Mouse (Mus musculus) kidney, postnatal 36 days (tissue): ENCODE data around the gene Pla2g7.

ENCODE experiments used
- DNase-seq, 2 experiments: peaks; one replicate each; pipeline ENCODE4 v3.0.0; 2021 to 2022; ENCODE audit warnings: mixed read lengths in 2 of 2

Gene Pla2g7

DNA sequence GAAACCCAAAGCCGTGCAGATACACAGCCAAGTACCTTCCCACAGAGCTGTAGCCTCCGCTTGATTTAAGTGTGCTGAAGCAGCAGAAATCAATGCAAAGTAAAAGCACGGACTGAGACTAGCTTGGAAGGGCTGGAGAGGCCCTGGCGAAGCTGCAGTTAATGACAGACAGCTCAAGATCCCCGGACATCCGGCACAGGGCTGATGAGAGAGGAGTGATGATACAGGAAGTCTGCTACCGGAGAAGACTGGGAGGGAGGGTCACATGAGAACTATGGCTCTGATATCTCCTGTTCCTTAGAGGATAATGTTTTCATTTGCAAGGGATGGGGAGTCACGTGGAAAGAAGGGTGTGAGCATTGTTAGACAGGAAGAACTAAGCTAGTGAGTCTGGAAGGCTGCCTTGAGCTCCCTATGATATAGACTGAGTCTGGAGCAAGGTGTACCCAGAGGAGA is 13.1 kb downstream of the Pla2g7 start:
- peak; percentile 29 to 42 for DNase-seq

- no peak for DNase-seq
Measured at GRCm38 (mm10) chr17:43584771-43585170, 16.9 kb downstream of the Pla2g7 start.

GRCm38 (mm10) chr17:43587278-43587677 is 19.4 kb downstream of the Pla2g7 start:
- no peak for DNase-seq

DNA sequence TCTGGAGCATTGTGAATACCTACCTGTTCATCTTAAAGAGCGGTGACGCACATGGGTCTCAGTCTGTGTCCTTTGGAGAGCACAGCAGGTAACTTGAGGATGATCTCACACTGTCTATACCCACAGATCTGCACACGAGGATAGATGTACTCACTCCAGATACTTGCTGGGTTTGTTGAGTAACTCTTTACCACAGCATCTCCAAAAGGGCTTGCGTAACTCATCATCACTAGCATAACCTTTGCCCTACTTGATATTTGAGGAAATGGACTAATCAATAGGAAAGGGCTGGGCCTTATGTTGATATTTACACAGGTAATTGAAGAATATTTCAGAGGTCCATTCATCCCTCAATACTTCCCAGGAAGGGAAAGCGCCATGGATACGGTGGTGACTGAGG is 21.9 kb downstream of the Pla2g7 start:
- DNase-seq, result no peak

DNA sequence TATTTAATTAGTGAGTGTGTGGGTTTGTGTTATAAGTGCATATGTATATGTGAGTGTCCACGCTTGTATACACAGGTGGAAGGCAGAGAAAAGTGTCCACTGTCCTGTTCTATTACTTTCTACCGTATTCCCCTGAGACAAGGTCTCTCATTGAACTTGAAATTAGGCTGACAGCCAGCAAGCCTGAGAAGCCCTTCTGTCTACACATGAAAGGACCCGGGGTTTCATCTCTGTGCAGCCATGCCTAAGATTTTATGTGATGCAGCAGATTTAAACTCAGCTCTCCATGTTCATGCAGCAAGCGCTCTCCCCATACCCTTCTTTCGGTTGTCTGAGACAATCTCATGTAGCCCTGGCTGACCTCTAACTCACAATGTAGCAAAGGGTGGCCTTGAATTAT is 22.6 kb downstream of the Pla2g7 start:
- DNase-seq, result no peak

GRCm38 (mm10) chr17:43592296-43593291 is 24.7 kb downstream of the Pla2g7 start:
- no peak for DNase-seq

- no peak for DNase-seq
Measured at GRCm38 (mm10) chr17:43597742-43598141, 29.8 kb downstream of the Pla2g7 start.

- DNase-seq, result no peak
Measured at GRCm38 (mm10) chr17:43598706-43599105, 30.8 kb downstream of the Pla2g7 start.

DNA sequence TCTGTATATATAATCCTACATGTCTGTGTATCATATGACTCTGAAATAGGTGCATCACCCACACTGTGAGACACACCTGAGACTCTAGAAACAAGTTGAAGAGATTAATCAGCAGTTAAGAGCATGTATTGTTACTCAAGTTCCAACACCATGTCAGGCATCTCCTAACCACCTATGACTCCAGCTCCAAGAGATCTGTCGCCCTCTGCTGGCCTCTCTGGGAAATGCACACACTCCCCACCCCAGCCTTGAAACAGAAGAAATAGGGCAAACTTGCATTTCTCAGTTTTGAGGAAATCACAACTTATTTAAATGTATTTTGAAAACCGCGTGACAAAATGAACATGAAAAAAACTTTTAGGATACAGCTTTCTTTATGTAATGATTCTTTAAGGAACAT is 38.8 kb downstream of the Pla2g7 start:
- peak; percentile 67 to 89 for DNase-seq

DNA sequence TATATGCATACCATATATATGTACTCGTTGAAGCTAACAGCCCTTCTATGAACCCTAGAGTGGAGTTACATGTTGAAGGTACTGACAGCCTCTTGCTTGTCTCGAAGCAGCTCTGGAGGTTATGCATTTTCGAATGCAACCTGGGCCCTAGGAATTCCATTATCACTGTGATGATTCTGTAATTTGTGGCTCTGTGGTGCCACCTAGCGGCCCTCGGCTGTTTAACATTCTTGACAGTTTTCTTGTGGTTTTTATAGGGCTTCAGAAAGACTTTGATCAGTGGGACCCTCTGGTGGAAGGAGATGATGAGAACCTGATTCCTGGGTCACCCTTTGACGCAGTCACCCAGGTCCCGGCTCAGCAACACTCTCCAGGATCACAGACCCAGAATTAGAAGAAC is 43.7 kb downstream of the Pla2g7 start:
- DNase-seq, result peak; percentile 27 to 74

GRCm38 (mm10) chr17:43612221-43612620 is 44.3 kb downstream of the Pla2g7 start:
- no peak for DNase-seq

DNA sequence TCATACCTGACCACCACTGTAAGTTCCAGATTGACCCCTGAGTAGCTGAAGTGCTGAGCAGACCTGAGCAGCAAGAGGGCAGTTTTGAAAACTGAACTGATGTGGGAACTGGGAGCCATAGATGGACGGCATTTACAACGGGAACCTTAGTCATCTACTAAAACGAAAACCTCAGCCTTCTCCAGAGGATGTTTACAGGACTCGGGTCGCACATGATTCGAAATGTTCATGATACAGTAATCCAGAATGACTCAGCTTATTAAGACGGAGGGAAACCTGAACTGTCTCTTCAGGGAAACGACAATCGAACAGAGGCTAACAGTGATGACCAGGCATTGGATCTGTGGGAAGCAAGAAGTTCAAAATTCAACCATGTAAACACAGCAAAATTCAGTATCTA is 51.3 kb downstream of the Pla2g7 start:
- no peak for DNase-seq

DNA sequence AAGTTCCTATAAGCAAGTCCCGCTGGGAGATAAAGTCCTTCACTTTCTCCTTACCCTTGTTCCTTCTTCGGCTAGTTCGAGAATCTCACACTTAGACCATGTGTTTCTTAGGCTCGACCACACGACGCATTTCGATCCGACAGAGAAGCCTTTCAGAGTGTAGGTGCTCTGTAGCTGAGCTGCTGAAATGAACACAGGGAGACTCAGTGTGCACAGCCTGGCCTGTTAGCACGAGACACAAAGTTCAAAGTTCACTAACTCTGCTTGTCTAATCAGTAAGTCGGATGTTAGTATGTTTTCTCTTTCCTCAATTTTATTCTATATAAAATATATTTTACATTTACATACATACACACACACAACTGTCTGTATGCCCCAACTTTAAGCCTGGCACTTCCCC is 54.2 kb downstream of the Pla2g7 start:
- no peak for DNase-seq

DNA sequence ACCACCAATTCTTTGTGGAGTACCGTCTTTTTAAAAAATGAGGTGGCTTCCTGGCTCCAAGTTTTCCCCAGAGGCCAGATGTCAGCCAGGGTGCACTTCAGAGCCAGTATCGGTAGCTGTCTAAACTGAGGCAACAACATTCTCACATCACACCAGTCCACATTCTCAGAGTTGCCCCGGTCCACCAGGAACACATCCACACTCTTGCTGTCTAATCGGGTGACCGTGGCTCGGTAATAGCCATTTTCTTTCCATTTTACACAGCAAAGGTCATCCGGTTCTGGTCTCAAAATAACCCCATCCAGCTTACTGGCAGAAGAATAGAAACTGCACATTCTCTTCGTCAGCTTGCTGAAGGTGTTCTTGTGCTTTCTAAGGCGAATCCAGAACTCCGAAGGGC is 60.3 kb downstream of the Pla2g7 start:
- no peak for DNase-seq

DNA sequence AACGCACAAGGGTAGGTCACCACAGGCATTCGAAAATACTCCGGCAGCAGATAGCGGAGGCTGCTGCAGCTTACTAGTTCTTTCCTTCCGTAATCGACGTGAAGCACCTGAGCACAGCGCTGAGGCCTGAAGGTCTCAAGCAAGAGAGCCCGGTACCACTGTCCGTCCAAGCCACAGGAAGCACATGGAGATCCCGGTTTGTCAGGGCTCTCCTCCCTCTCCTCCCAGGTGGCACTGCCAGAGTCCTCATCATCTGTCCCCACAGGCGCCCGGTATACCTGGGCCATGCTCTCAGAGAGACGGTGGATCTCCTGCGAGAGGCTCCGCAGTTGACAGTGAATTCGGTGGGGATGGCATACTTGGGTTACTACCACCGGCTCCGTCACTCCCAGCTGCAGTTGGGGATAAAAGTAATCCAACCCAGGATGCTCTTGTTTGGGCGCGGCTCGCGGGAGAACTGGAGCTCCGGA is 61.2 kb downstream of the Pla2g7 start:
- DNase-seq, result no peak

GRCm38 (mm10) chr17:43629496-43630426 is 61.9 kb downstream of the Pla2g7 start, which contains the start of gene Tdrd6:
Gene Tdrd6, minus strand, starts transcription at chr17:43630299.
- DNase-seq, result peak in 1 of 2 experiments; percentile 17

GRCm38 (mm10) chr17:43630427-43630760 is 62.5 kb downstream of the Pla2g7 start:
- no peak for DNase-seq

DNA sequence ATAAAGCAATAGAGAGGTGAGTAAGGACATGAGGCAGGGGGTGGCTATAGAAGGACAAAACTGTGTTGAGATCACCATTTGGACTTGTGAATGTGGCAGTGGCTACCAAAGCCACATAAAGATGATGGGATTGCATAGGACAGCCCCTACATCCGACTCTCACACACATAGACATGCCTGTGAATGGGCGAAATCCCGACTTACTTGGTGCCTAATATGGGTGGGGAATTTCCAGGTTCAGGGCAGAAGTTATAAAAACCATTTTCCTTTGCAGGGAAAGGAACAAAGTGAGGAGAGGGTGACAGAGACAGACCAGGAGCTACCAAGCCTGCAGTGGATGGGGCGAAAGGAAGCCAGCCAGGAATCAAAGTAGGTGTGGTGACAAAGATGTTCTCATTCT is 69.2 kb downstream of the Pla2g7 start:
- no peak for DNase-seq

- DNase-seq, result no peak
Measured at GRCm38 (mm10) chr17:43640825-43641224, 72.9 kb downstream of the Pla2g7 start.

- no peak for DNase-seq
Measured at GRCm38 (mm10) chr17:43643191-43643590, 75.3 kb downstream of the Pla2g7 start.

DNA sequence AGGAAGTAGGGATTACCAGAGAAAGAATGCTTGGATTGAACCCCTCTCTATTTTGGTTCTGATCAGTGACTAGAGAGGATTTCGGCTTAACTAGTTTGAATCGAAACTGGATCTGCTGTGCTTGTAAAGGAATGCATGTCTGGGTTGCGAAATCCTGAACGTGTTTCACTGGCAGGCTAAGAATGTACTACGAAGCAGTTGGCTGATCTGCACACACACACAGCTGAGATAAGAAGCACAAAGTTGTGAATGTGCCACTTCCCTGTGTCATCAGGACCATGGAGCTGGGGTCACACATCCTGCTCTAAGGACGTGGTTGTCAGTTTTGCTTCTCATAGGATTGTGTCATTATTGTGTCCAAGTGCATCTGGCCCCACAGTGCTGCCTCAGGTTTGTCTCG is 76.5 kb downstream of the Pla2g7 start:
- DNase-seq, result no peak

DNA sequence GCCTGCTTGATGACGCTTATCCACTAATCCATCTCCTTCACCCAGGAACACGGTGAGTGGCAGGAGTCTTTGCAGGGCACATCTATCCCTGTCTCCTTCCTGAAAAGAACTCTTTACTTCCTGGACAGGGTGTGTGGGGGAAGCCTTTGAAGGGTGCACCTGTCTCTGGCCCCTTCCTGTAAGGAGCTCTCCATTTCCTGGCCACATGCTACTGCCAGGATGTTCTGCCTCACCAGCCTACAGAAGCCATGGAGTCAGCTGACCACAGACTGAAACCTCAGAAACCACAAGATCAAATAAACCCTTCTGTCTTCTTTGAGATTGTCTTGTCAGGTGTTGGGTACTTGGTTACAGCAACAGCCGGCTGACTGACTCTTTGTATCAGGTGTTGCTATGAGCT is 77.2 kb downstream of the Pla2g7 start:
- DNase-seq, result no peak

GRCm38 (mm10) chr17:43646925-43647324 is 79.0 kb downstream of the Pla2g7 start:
- no peak for DNase-seq
